Mouse (Mus musculus) embryo, embryonic 11.5 days (tissue): Measurements from ENCODE around the gene Reg3a.
"Not testable (repeated sequence)": the region's sequence is repeated elsewhere in the genome, so short reads cannot be mapped to it uniquely, and the experiment has no call there.

Experiments
- DNase-seq: peaks from one replicate; pipeline ENCODE4 v3.0.0-alpha.2; 2012; ENCODE audit warnings: low read depth, low spot score

The Reg3a gene

GRCm38 (mm10) chr6:78380409-78380808 lies at the start of gene Reg3a:
TSS of gene Reg3a (plus strand) at chr6:78380709.
- no peak for DNase-seq

- peak; percentile 8 for DNase-seq
Observed at GRCm38 (mm10) chr6:78331919-78332569, 48.5 kb upstream of the Reg3a start.

GRCm38 (mm10) chr6:78340296-78340695 lies 40.2 kb upstream of the Reg3a start:
- no peak for DNase-seq

- peak; percentile 8 for DNase-seq
Observed at GRCm38 (mm10) chr6:78341689-78342088, 38.8 kb upstream of the Reg3a start.

GRCm38 (mm10) chr6:78361971-78362563 lies 18.4 kb upstream of the Reg3a start:
- no peak for DNase-seq

GRCm38 (mm10) chr6:78370357-78370756 lies 10.2 kb upstream of the Reg3a start, which contains the start of gene Reg3b:
TSS of gene Reg3b (plus strand) at chr6:78370657.
- DNase-seq: no peak

- DNase-seq: no peak
Observed at GRCm38 (mm10) chr6:78378765-78379164, 1.7 kb upstream of the Reg3a start, which contains the start of gene Reg3d. TSS of gene Reg3d (minus strand) at chr6:78378865.

- no peak for DNase-seq
Observed at GRCm38 (mm10) chr6:78385609-78386008, 5.1 kb downstream of the Reg3a start.

- not testable (repeated sequence) for DNase-seq
Observed at GRCm38 (mm10) chr6:78395323-78395722, 14.8 kb downstream of the Reg3a start, which contains the start of gene Reg2. TSS of gene Reg2 (plus strand) at chr6:78395623.

- not testable (repeated sequence) for DNase-seq
Observed at GRCm38 (mm10) chr6:78422411-78422810, 41.9 kb downstream of the Reg3a start, which contains the start of gene Reg1. TSS of gene Reg1 (plus strand) at chr6:78422711.

GRCm38 (mm10) chr6:78425497-78425896 lies 45.0 kb downstream of the Reg3a start:
- no peak for DNase-seq
